Mouse (Mus musculus) neural tube, embryonic 13.5 days (tissue): ENCODE results near the gene Prss16. TPM values are rescaled to one million over a fixed set of nuclear protein-coding genes. Genes with fewer than 3 reads are reported as not detected.
A peak's percentile ranks its signal among the peaks of the same experiment; 100 is the strongest.

ENCODE experiments used
- ATAC-seq: fragments of 200-750 bp; cut with Nextera tagmentation; 2 replicates; pipeline ENCODE4 v1.8.0; 2017; ENCODE audit warnings: low read depth, mild to moderate bottlenecking, moderate TSS enrichment, moderate library complexity
- H3K27ac ChIP-seq: fragments of 300-500 bp; sonication (generic); replicated peaks from 2 replicates; pipeline ENCODE4 v1.5.1; 2015; ENCODE audit warnings: moderate library complexity, mild to moderate bottlenecking, inconsistent platforms
- H3K27me3 ChIP-seq: fragments of 300-500 bp; sonication (generic); 2 replicates; pipeline ENCODE4 v1.6.1; 2015; ENCODE audit warnings: mild to moderate bottlenecking, inconsistent platforms
- H3K36me3 ChIP-seq: fragments of 300-500 bp; sonication (generic); 2 replicates; pipeline ENCODE4 v1.6.1; 2015; ENCODE audit warnings: mild to moderate bottlenecking, inconsistent platforms
- H3K4me1 ChIP-seq: fragments of 300-500 bp; sonication (generic); replicated peaks from 2 replicates; pipeline ENCODE4 v1.6.1; 2015; ENCODE audit warnings: inconsistent platforms
- H3K4me2 ChIP-seq: fragments of 300-500 bp; sonication (generic); 2 replicates; pipeline ENCODE4 v1.6.1; 2015; ENCODE audit warnings: inconsistent platforms, mild to moderate bottlenecking, moderate library complexity
- H3K4me3 ChIP-seq: fragments of 300-500 bp; sonication (generic); 2 replicates; pipeline ENCODE4 v1.5.1; 2015; ENCODE audit warnings: mild to moderate bottlenecking, inconsistent platforms
- H3K9ac ChIP-seq: fragments of 300-500 bp; sonication (generic); 2 replicates; pipeline ENCODE4 v1.6.1; 2015; ENCODE audit warnings: moderate library complexity, mild to moderate bottlenecking, inconsistent platforms
- H3K9me3 ChIP-seq: fragments of 300-500 bp; sonication (generic); 2 replicates; pipeline ENCODE4 v1.6.1; 2016; ENCODE audit warnings: inconsistent platforms
- WGBS: fragments of 180-500 bp; shearing (Covaris S2); methylation state at CpG from one replicate; pipeline ENCODE4 v1.1.7; 2015; 5-methylcytosine and 5-hydroxymethylcytosine counted together
- microRNA-seq: library from miRNA; unstranded; fragments of <30 nt; microRNA quantifications from one replicate; pipeline ENCODE4, GENCODE M21; 2016
- polyA plus RNA-seq: library from polyadenylated mRNA; unstranded; fragments of >200 nt; fragmentation: Nextera tagmentation; extraction: Ambion mirVana; gene quantifications from 2 replicates; pipeline ENCODE4 v1.2.1, GENCODE M21; 2015

Prss16 gene
- polyA plus RNA-seq, 1 experiment from 2014 or later, result 0.17 TPM

GRCm38 (mm10) chr13:21980981-21981802, 28.4 kb downstream of the Prss16 start, which contains the start of gene Pom121l2:
TSS of gene Pom121l2 (plus strand) at chr13:21981194.
- H3K36me3 ChIP-seq, result no peaks in the 10 kb centered on the region
- H3K27ac ChIP-seq, result no peak within 1 kb of the TSS
- WGBS, result under 1% methylated on average over 58 of the region's 58 CpGs
- peak; percentile 68; the same call in 1 of the 2 replicates for ATAC-seq
- peak within 1 kb of the TSS; percentile 76 for H3K9ac ChIP-seq
- H3K4me3 ChIP-seq, result peak within 1 kb of the TSS; percentile 56
- H3K9me3 ChIP-seq, result no peaks in the 10 kb centered on the region
- peaks cover 12% of the 10 kb centered on the region for H3K4me1 ChIP-seq
- H3K27me3 ChIP-seq, result peaks cover 74% of the 10 kb centered on the region
- peak within 1 kb of the TSS; percentile 99 for H3K4me2 ChIP-seq

- Histone ChIP-seq H3K27ac (peak overlapping the region; percentile 89), H3K9me3 (no peaks in the 10 kb centered on the region), H3K4me3 (peak overlapping the region; percentile 54), H3K36me3 (no peaks in the 10 kb centered on the region), H3K27me3 (peaks cover 14% of the 10 kb centered on the region), H3K4me2 (peak overlapping the region; percentile 47), H3K9ac (peak overlapping the region; percentile 77), H3K4me1 (no peaks in the 10 kb centered on the region)
- WGBS, result 4% methylated on average over 20 of the region's 20 CpGs
- peak; percentile 95 for ATAC-seq
Observed at GRCm38 (mm10) chr13:21974726-21975473, 34.6 kb downstream of the Prss16 start.

DNA sequence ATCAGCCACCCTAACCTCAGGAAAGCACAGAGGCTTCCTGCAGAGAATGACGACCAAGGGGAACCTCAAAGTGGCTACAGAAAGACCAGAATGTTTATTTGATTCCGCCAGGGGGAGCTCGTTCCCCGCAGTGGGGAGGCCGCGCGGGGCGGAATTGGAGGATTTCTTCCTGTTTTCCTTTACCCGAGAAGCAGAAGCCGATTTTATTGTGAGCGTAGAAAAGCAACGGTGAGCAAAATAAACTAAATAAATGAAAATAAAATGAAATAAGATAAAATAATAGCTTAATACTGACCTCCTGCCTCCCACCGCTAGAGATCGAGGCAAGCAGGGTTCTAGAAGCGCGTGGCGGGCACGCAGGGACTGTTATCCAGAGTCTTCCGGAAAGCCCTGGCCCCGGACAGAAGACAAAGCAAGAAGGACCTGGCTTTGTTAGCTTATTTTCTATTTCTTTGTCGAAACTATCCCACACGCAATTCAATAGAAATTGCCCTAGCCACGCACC, 35.3 kb downstream of the Prss16 start:
- peak overlapping the region; percentile 89 for H3K27ac ChIP-seq
- H3K4me3 ChIP-seq, result peak overlapping the region; percentile 54
- H3K9ac ChIP-seq, result peak overlapping the region; percentile 77
- H3K36me3 ChIP-seq, result no peaks in the 10 kb centered on the region
- peak; percentile 95 for ATAC-seq
- H3K9me3 ChIP-seq, result no peaks in the 10 kb centered on the region
- peaks cover 7% of the 10 kb centered on the region for H3K27me3 ChIP-seq
- H3K4me1 ChIP-seq, result no peaks in the 10 kb centered on the region
- peak overlapping the region; percentile 47 for H3K4me2 ChIP-seq
- under 1% methylated on average over 23 of the region's 23 CpGs for WGBS

GRCm38 (mm10) chr13:21971641-21972040, 37.9 kb downstream of the Prss16 start:
- no peaks in the 10 kb centered on the region for H3K4me1 ChIP-seq
- no peaks in the 10 kb centered on the region for H3K36me3 ChIP-seq
- ATAC-seq, result no peak
- H3K9ac ChIP-seq, result no peak overlapping the region
- no peaks in the 10 kb centered on the region for H3K27me3 ChIP-seq
- H3K4me3 ChIP-seq, result no peak overlapping the region
- no peak overlapping the region for H3K4me2 ChIP-seq
- 33% methylated on average over 3 of the region's 3 CpGs for WGBS
- H3K9me3 ChIP-seq, result no peaks in the 10 kb centered on the region
- H3K27ac ChIP-seq, result no peak overlapping the region

DNA sequence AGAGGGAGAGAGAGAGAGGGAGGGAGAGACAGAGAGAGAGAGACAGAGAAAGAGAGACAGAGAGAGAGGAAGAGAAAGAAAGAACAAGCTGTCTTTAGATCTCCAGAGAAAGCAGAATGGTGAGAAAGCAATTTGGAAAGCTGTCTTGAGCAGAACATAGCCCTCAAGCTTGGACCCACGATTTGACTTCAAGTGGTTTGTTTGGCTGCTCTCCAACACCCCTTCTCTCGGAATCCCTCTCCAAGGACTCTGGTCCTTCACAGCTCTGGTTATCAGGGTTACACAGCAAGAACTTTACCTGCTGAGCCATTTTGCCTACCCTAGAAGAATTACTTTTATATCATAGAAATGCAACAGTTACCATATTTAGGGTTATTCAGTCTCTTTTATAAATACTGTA, 39.7 kb downstream of the Prss16 start:
- Histone ChIP-seq H3K9ac (no peak overlapping the region), H3K9me3 (no peaks in the 10 kb centered on the region), H3K4me3 (no peak overlapping the region), H3K4me2 (no peak overlapping the region), H3K27ac (no peak overlapping the region), H3K4me1 (no peaks in the 10 kb centered on the region), H3K36me3 (0 out of 2 replicates have a peak, but pooled peaks cover 1% of the 10 kb centered on the region), H3K27me3 (no peaks in the 10 kb centered on the region)
- 65% methylated on average over 2 of the region's 2 CpGs for WGBS
- no peak for ATAC-seq

GRCm38 (mm10) chr13:21969269-21969668, 40.3 kb downstream of the Prss16 start:
- Histone ChIP-seq H3K27ac (no peak overlapping the region), H3K36me3 (peaks cover 7% of the 10 kb centered on the region), H3K4me3 (no peak overlapping the region), H3K4me2 (no peak overlapping the region), H3K9ac (no peak overlapping the region), H3K27me3 (no peaks in the 10 kb centered on the region), H3K9me3 (no peaks in the 10 kb centered on the region), H3K4me1 (no peaks in the 10 kb centered on the region)
- no peak for ATAC-seq
- WGBS, result 55% methylated on average over 1 of the region's 1 CpGs

Small RNA genes within 50 kb of the gene (microRNA-seq; reads per million reads assigned to microRNA genes)
- gene Gm44390 (not detected), gene Gm44486 (not detected)

Other genes starting within 250 kb of the Prss16 start
- 3.2 and 5.8 TPM in 2 replicates for gene Hist1h1b, start 229.1 kb downstream of the Prss16 start, polyA plus RNA-seq
- gene Hist1h3i, start 226.4 kb downstream of the Prss16 start, polyA plus RNA-seq, result 32.1 and 33.9 TPM in 2 replicates
- not detected in 2 replicates for gene Hist1h2an, start 222.5 kb downstream of the Prss16 start, polyA plus RNA-seq
- 0.52 and 1.4 TPM in 2 replicates for gene Hist1h2bp, start 222.3 kb downstream of the Prss16 start, polyA plus RNA-seq
- 4.3 and 4.4 TPM in 2 replicates for gene Hist1h2bq, start 199.5 kb downstream of the Prss16 start, polyA plus RNA-seq
- not detected in 2 replicates for gene Hist1h2ao, start 199.3 kb downstream of the Prss16 start, polyA plus RNA-seq
- not detected in 2 replicates for gene Hist1h4m, start 198.0 kb downstream of the Prss16 start, polyA plus RNA-seq
- gene Hist1h4n, start 177.5 kb downstream of the Prss16 start, polyA plus RNA-seq, result 7.0 and 7.5 TPM in 2 replicates
- gene Hist1h2ap, start 176.2 kb downstream of the Prss16 start, polyA plus RNA-seq, result 641 and 649 TPM in 2 replicates
- gene Hist1h2br, start 176.0 kb downstream of the Prss16 start, polyA plus RNA-seq, result 3.9 and 5.2 TPM in 2 replicates
- 16.0 and 16.3 TPM in 2 replicates for gene Zfp184, start 64.6 kb downstream of the Prss16 start, polyA plus RNA-seq
- gene Pom121l2, start 28.5 kb downstream of the Prss16 start, polyA plus RNA-seq, result not detected in 2 replicates
- 1.7 TPM in 1 of 2 replicates, not detected in the other for gene Hist1h2ah, start 25.8 kb upstream of the Prss16 start, polyA plus RNA-seq
- 2.5 and 3.8 TPM in 2 replicates for gene Hist1h2bk, start 26.1 kb upstream of the Prss16 start, polyA plus RNA-seq
- gene Hist1h4i, start 31.6 kb upstream of the Prss16 start, polyA plus RNA-seq, result 8.8 and 10.1 TPM in 2 replicates
- 8.4 and 11.4 TPM in 2 replicates for gene Hist1h2ag, start 33.2 kb upstream of the Prss16 start, polyA plus RNA-seq
- gene Hist1h2bj, start 33.5 kb upstream of the Prss16 start, polyA plus RNA-seq, result 2.7 and 3.3 TPM in 2 replicates
- not detected in 2 replicates for gene Vmn1r188, start 74.7 kb upstream of the Prss16 start, polyA plus RNA-seq
- gene Vmn1r189, start 96.1 kb upstream of the Prss16 start, polyA plus RNA-seq, result not detected in 2 replicates
- not detected in 2 replicates for gene Vmn1r191, start 174.2 kb upstream of the Prss16 start, polyA plus RNA-seq
- not detected in 2 replicates for gene Vmn1r192, start 181.4 kb upstream of the Prss16 start, polyA plus RNA-seq
- gene Vmn1r193, start 213.4 kb upstream of the Prss16 start, polyA plus RNA-seq, result not detected in 2 replicates
- gene Vmn1r194, start 234.5 kb upstream of the Prss16 start, polyA plus RNA-seq, result not detected in 2 replicates